Mouse (Mus musculus) frontal cortex, postnatal 14 days (tissue): ENCODE measurements at regions not wholly inside any gene's neighbourhood (a gene's known extent, or its start where the extent isn't known, plus 50 kb on each side); places are given as distances from the start of the nearest gene placed in this dataset.

Source experiments
- DNase-seq, 2 experiments: peaks; one replicate each; pipeline ENCODE4 v3.0.0; 2022; ENCODE audit warnings: low spot score in 2 of 2

DNA sequence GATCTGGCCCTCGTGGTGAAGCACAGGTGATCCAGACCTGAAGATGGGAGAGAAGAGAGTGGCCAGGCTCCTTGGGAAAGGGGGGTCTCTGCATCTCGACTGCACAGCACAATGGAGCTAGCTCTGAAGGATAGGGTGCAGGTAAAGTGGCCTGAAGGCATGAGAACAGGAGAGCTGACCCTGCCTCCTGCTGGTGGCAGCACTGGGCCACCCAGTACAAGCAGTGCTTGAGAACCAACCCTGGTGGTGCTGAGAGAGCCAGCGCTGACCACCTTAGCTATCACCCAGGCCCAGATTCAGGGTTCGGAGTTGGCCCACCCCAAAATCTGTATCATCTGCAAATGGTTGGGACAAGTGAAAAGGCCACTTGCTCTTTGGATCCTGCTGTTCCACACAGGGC lies 66.2 kb downstream of the A730009L09Rik start:
- DNase-seq = no peak

DNA sequence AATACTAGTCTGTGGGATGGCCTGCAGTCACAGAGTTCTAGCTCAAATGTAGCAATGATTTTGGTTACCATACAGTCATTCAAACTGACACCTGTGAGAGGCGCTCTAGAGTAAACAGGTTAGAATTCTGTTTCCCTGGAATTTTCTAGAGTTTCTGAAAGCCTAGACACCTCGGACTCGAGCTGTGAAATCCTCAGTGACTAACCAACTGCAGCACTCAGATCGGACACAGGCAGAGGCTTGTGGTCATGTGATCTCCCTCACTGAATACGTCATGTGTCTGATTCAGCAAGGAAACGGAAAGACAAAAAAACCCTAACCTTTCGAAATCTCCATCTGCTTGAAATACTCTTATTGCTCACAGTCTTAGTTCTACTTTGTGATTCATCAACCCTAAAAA lies 68.4 kb downstream of the A730009L09Rik start:
- no peak for DNase-seq

DNA sequence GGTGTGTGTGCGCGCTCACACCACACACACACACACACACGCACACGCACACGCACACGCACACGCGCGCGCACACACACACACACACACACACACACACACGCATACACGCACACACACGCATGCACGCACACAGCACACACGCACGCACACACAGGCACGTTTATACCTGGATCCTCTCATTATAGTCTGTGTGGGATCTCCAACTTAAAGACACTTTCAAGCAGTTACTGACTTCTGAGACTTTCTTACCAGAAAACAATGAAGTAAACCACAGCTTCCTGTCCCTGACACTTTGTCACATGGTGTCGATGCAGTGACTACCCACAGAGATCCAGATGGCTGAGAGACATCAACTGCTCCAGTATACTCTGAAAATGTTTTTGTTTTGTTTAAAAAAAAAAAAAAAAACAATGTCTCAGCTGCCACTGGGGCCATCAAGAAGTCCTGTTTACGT lies 68.9 kb downstream of the A730009L09Rik start:
- no peak for DNase-seq

DNA sequence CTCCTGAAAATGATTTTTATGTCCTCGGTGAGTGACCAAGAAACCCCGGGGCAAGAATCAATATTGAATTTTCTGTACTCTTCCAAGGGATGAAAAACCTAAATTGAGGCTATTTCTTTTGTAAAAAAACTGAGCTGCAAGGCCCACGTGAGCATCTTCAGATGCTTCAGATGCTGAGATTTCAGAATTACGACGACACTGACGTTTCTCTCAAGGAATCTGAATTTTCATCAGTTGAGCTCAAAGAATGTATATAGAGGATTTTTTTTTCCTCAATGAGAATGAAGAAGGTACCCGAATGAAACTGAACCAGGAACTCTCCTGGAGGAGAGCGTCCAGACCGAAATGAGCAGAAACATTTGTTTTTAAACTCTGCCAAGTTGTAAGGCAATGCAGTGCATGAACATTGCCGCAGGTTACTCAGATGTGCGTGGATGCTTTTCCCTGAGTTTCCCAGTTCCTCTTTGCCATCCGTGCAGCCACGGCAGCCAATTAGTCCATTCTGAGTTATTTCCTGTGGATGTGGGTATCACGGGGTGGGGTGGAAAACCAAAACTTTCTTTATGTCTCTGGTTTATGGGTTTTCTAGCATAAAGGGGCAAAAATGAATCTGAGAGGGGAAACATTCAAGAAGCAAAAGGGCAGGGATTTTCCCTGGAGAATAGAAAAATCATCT lies 69.9 kb downstream of the A730009L09Rik start:
- DNase-seq = no peak

DNA sequence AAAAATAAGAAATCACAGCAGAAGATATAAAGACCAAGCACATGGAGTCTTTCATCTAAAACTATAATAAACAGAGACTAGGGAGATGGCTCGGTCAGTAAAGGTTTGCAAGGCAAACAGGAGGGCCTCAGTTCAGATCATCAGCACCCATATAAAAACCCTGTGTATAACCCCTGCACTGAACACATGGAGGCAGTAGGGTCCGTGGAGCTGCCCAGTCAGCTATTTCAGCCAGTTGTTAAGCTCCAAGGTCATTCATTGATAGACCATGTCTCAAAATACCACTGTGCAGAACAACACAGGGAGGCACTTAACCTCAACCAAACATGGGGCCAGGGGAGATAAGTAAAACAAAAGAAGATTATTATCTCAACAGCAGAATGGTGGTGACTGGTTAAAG lies 78.1 kb downstream of the A730009L09Rik start:
- DNase-seq = no peak

DNA sequence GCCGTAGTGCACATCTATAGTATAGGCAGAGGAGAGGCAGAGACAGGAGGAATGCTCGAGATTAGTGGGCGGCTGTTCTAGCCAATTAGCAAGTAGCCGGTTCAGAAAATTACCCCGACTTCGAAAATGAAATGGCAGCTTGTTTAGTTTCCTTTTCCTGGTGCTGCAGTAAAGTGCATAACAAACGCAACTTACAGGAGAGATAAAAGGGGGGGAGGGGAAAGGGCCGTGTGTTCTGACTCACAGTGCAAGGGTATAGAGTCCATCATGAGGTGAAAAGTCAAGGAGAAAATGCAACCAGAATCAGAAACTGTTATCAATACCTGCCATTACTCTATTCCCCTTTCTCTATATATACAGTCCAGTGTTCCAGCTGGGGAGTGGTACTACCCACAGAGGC lies 88.0 kb downstream of the A730009L09Rik start:
- no peak for DNase-seq

DNA sequence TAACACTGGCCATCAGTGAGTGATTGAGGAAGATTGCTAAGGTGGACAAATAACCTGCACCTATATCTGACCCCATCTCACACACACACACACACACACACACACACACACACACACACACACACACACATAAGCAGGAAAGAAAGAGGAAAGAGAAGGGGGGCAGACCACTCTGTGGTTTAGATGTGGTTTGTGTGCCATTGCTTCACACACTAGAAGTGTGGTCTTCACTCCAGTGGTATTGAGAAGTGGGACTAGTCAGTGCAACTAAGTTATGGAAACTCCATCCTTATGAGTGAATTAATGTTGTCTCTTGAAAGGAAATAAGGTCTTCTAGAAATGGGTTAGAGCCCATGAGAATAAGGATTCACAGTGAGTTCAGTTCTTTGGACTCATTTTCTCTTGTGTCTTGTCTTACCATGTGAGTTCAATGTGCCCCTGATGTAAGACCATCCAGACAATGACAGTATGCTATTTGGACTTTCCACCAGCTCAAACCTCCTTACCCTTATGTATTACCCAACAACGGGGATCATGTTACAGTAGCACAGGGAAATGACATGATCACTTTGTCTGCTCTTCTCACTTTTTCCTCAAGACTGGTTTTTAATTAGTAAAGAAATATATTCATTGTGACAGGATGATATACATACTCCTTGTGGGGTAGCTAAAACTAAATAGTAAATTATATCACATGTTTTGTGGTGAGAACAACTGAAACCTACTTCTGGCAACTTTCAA lies 88.7 kb downstream of the A730009L09Rik start:
- DNase-seq = no peak

DNA sequence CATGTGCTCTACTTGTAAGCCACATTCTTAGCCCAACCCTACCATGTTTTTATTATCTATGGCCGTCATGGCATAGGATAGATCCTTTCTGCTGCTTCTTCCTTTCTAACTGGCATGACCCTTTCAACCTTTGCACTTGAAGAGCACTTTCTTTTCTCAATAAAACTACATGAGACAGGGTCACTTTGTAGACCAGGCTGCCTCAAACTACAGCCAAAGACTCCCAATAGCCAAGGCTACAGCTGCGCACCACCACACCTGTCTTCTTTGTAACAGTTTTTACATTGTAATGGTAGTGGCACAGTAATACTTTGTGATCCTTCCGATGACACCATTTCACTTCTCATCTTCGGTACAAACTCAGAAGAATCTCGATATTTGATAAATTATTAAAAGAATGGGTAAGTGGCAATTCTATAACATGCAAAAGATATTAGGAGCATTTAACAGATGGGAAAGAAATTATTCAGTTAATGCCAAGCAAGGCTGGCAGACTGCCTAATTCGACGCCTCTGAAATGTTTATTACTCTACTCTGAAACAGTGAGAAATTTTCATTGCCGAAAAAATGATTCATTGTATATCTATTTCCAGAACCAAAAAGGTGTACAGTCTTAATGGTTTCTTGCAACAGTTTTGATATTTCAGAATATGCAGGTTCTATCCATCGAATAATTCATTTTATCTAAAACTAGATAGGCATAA lies 89.5 kb downstream of the A730009L09Rik start:
- no peak for DNase-seq

DNA sequence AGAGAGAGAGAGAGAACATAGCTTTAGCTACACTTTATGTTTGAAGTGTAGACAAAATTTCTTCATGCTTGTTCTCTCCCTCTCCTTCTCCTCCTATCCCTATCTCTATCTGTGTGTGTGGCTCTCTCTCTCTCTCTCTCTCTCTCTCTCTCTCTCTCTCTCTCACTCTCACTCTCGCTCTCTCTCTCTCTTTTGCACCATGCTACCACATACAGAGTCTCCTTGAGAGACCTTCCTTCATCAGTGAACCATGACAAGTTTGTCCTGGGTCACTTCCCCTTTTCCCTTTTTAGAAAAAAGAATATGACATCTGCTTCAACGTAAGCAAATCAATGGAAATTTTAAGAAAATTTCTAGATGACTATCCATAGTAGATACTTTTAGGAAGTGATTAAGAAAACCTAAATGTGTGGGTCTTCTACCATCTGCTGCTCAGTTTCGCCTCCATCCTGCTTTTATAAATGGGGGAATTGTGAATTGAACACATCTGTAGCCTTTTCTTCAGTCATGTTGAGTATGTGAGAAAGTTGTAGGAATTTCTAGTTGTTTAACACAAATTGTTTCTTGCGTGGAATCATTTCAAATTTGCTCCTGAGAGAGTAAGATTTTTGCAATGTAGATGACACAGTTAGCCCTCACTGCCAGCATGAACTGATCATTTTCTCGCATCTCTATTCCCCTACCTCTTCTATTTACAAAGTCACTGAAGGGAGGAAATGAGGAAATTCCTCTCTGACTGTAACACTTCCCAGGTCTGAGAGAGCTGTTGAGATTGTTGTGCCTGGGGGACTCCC lies 91.3 kb downstream of the A730009L09Rik start:
- no peak for DNase-seq

DNA sequence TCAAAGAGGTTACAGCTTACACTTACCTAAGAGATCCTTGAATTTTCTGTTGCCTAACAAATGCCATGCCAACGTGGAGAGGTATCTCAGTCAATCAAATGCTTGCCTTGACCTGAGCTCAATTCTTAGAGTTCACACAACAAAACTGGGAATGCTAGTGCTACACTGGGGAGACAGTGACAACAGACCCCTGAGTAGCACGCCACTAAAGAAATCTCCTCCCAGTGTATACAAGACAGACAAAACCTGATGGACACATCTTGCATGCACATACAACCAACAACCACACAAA lies 91.8 kb downstream of the A730009L09Rik start:
- no peak for DNase-seq

DNA sequence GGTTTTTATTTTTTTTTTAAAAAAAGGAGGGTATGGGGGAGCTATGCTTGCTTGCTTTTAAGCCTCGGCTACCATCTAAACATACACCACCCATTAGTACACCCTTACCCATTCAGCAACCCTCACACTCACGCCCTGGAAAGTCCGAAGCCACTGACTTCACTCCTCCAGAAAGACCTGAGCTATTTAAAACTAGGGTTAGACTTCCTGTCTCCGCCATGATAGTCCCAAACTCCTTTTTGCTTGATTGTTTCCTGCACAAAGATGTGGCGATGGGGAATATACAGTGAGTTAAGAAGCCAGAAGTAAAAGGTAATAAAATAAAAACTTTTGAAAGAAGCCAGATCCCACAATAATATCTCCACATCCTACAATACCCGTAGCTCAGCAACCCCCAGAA lies 92.6 kb downstream of the A730009L09Rik start:
- no peak for DNase-seq

DNA sequence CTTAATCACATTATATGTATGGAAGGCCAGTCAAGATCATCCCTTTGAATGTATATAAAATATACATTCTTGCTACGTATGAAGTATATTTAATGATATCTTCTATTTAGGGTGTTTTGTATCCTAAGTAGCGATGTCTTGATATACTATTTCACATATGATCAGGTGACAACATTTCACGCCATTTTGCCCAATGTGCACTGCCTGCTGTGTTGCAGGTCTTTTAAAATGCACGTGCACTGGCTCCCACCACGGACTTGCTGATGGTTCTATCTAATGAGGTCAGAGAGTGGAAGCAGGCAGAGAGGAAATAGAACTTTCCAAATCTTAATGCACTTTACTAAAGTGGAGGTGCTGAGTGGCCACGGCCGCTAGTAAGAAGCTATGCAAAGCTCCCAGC lies 100.8 kb downstream of the A730009L09Rik start:
- DNase-seq = no peak

DNA sequence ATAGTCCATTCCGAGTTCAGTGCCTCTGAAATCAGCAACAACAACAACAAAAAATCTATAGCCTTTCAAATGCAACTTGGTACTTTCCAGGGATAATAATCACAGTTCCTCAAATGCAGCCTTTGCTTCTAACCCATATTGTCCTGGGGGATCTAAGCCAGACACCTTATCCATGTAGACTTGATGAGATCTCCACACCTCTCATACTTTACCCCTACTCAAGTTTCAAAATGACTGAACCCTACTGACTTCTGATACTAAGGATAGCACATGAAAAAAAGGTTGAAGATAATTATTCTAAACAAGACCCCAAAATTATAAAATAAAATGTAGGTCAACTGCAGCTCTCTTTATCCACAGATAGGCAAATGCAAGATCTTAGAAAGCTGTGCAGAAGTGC lies 101.2 kb downstream of the A730009L09Rik start:
- DNase-seq = no peak

DNA sequence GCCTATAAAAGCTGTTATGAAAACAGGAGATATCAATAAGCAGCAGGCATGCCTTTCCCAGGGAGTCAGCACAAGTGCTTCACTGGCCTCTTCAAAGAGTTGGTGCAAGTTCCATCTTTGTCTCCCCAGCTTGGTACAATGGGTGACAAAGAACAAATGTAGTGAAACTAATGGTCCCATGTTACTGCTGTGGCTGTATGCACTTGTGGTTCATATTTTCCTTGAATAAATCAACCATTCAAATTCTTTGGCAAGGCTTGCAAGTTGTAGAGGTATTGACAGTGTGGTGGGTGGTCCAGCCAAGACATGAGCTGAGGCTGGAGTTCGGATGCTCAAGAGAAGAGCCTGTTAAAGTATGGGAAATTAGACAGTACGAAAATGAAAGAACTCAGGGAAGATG lies 103.5 kb downstream of the A730009L09Rik start:
- no peak for DNase-seq

DNA sequence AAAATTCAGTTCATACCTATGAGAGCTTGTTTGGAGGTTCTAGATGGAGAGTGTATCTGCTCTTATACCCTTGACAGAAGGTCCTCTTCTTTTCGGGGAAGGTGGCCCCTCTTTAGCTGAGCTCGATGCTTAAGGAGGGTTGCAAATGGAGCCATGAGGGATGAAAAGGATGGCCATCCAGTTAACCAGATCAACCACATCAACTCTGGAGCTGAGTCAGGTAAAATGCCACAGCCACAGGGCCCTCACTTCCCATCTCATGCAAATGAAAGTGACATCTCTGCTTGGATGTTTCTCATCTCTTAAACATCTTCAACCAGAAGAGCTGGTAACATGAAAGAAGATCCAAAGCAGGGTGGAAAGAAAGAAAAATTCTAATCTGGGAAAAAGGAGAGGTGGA lies 105.0 kb downstream of the A730009L09Rik start:
- no peak for DNase-seq

DNA sequence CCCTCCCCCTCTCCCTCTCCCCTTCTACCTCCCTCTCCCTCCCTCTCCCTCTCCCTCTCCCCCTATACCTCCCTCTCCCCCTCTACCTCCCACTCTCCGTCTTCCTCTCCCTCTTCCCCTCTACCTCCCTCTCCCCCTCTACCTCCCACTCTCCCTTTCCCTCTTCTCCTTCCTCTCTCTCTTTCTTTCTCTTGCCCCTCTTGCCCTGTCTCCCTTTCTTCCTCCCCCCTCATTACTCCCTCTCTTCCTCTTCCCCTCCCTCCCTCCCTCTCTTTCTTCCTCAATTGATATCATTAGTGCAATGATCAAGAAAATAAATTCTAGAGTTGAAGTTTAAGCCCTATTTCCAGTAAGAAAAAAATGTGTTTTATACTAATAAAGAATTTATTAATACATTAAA lies 105.9 kb downstream of the A730009L09Rik start:
- no peak for DNase-seq

DNA sequence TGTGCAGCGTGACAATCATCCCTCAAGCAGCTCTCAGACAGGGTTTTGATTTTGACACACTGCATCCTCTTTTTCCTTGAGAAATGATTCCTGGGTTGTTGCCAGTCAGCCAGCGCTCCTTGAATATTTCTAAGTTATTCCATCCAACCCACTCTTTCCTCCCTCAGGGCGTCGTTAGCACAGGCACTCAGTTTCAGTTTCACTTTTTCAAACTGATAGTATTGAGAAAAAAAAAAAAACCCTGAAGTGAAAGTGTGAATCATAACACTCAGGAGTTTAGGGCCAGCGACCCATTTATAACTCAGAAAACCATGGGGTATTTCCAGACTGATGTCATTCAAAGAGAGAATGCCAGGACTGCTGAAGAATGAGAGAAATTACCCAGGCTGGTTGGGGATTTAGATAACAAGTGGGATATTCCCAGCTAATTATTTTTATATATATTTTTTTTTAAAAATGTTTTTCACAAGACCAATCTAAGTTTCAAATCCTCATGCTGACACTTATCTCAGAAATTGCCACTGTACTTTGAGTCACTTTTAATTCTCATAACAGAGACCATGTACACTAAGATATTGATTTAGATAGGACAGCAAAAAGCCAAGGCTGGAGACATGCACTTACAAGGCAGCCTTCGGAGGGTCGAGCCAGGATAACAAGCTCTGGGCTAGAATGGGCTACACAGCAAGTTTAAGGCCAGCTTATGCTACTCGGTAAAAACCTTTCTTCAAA lies 106.5 kb downstream of the A730009L09Rik start:
- DNase-seq = peak; percentile 6 to 9

DNA sequence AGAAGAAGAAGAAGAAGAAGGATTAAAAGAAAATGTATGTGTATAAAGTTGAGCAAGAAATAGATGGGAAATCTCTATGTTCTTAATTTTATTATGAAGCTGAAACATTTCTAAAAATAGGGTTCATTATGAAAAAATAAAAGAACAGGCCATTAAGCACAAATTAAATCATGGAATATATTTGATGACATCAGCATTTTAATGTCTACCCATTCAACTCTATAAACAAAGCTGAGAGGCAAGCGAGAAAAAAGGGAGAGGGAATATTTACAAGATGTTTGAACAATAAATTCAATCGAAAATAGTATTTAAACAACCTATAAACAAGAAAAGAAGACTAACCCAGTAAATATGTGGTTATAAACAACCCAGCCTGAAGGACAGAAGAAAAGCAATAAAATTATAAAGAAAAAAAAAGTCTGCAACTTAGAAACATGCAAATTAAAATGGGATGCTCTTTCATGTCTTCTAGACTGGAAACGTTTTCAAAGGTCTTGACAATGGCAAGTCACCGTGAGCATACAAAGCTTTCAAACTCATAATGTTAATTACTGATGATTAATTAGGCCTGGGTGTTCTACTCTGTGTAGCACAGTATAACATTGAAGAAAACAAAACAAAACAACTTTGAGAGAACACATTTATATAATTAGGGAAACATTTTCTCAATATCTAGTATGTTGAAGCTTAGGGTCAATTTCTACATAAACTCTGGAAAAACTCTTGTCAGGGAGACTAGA lies 108.6 kb downstream of the A730009L09Rik start:
- DNase-seq = no peak

DNA sequence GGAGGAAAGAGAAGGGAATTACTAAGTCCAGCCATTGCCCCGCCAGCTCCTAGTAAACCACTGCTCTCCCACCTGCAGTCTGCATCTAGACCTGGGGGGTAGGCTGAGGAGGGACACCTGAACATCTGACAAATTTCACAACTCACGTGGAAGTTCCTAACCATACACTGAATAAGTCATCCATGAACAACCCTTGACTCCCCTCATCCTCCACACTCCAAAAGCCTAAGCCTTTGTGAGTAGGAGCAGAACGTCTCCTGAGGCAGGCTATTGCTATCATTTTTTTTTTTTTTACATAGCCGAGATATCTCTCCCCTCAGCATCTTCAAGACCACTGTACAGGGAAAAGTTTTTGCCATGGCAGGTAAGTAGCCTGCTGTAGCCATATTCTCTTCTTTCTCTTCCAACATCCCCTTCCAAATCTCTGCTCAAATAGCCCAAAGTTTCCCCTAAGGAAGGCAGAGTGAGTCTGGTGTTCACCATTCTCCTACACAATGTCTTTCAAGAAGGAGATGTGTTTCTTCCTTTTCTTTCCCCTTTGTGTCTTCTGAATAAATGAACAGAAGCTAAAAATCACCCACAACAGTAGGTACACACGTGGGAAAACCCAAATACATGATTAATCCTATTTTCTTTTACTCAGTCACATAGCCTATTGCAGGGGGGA lies 109.7 kb downstream of the A730009L09Rik start:
- DNase-seq = no peak

DNA sequence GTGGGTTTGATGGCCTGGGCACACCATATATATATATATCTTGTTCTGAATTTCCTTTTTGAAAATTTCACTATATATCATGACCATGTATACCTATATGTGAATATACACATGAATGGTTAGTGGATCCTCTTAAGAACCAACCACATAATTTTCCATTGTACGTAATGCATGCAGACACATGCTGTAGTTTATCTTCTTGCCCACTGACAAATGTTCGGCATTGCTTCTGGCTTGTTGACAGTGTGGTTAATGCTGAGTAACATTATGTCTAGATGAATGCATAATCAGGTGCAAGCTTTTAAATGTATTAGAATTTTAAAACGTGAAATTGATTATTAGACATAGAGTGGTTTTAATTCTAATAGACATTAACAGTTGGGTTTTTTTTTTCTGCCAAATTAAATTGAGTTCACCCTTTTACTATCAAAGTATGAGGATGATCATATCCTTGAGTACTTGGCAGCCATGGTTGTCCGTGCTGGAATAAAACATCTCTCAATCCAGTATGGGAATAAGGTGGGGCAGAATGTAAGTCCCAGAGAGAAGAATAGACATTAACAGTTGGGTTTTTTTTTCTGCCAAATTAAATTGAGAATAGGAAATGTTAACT lies 110.3 kb downstream of the A730009L09Rik start:
- no peak for DNase-seq
